Mouse (Mus musculus) intestine, embryonic 14.5 days (tissue): ENCODE data around the gene Tgm2. TPM values are rescaled to one million over a fixed set of nuclear protein-coding genes. Genes with fewer than 3 reads are reported as not detected.

Experiments used
- ATAC-seq: fragments of 200-750 bp; cut with Nextera tagmentation; replicated peaks from 2 replicates; pipeline ENCODE4 v1.8.0; 2017; ENCODE audit warnings: low read depth, moderate number of reproducible peaks, moderate TSS enrichment, moderate library complexity; ENCODE audit not compliant: low FRiP score, low TSS enrichment
- DNase-seq: peaks from one replicate; pipeline ENCODE4 v3.0.0-alpha.2; 2018; ENCODE audit warnings: low spot score
- H3K27ac ChIP-seq: fragments of 300-500 bp; sonication (generic); 2 replicates; pipeline ENCODE4 v1.5.1; 2014; ENCODE audit warnings: low read depth, mild to moderate bottlenecking, control low read depth
- H3K27me3 ChIP-seq: fragments of 300-500 bp; sonication (generic); replicated peaks from 2 replicates; pipeline ENCODE4 v1.6.1; 2014; ENCODE audit warnings: low read length, control low read depth; ENCODE audit not compliant: control insufficient read depth, insufficient read depth
- H3K36me3 ChIP-seq: fragments of 300-500 bp; sonication (generic); 2 replicates; pipeline ENCODE4 v1.6.1; 2014; ENCODE audit warnings: low read length, control low read depth; ENCODE audit not compliant: control insufficient read depth, insufficient read depth
- H3K4me1 ChIP-seq: fragments of 300-500 bp; sonication (generic); replicated peaks from 2 replicates; pipeline ENCODE4 v1.6.1; 2014; ENCODE audit warnings: low read length, control low read depth, mixed read lengths; ENCODE audit not compliant: control insufficient read depth, insufficient read depth
- H3K4me2 ChIP-seq: fragments of 300-500 bp; sonication (generic); 2 replicates; pipeline ENCODE4 v1.6.1; 2014; ENCODE audit warnings: low read length
- H3K4me3 ChIP-seq: fragments of 300-500 bp; sonication (generic); 2 replicates; pipeline ENCODE4 v1.5.1; 2014; ENCODE audit warnings: low read depth, low read length, control low read depth, mixed read lengths
- H3K9ac ChIP-seq: fragments of 300-500 bp; sonication (generic); 2 replicates; pipeline ENCODE4 v1.6.1; 2014; ENCODE audit warnings: mild to moderate bottlenecking, low read length
- H3K9me3 ChIP-seq: fragments of 300-500 bp; sonication (generic); 2 replicates; pipeline ENCODE4 v1.6.1; 2016; ENCODE audit warnings: low read length, control low read depth; ENCODE audit not compliant: control insufficient read depth
- WGBS: fragments of 180-500 bp; shearing (Covaris S2); extraction: QIAGEN DNeasy Blood & Tissue Kit; methylation state at CpG from one replicate; pipeline ENCODE4 v1.1.7; 2014; 5-methylcytosine and 5-hydroxymethylcytosine counted together
- polyA plus RNA-seq: library from polyadenylated mRNA; unstranded; fragments of >200 nt; fragmentation: Nextera tagmentation; extraction: Ambion mirVana; gene quantifications from 2 replicates; pipeline ENCODE4 v1.2.1, GENCODE M21; 2014

The Tgm2 gene
- polyA plus RNA-seq, 1 experiment from 2014 or later, result 59.7 TPM

- 70% methylated on average over 7 of the region's 7 CpGs for WGBS
- peak; percentile 33; the same call in 1 of the 2 replicates for ATAC-seq
- Histone ChIP-seq H3K4me3 (no peak overlapping the region), H3K4me2 (no peak overlapping the region), H3K36me3 (0 out of 2 replicates have a peak, but pooled peaks cover 9% of the 10 kb centered on the region), H3K27ac (no peak overlapping the region), H3K27me3 (no peaks in the 10 kb centered on the region), H3K9ac (no peak overlapping the region), H3K4me1 (peaks cover 32% of the 10 kb centered on the region), H3K9me3 (no peaks in the 10 kb centered on the region)
- no peak for DNase-seq
Measured at GRCm38 (mm10) chr2:158141690-158142440, 4.4 kb downstream of the Tgm2 start.

DNA sequence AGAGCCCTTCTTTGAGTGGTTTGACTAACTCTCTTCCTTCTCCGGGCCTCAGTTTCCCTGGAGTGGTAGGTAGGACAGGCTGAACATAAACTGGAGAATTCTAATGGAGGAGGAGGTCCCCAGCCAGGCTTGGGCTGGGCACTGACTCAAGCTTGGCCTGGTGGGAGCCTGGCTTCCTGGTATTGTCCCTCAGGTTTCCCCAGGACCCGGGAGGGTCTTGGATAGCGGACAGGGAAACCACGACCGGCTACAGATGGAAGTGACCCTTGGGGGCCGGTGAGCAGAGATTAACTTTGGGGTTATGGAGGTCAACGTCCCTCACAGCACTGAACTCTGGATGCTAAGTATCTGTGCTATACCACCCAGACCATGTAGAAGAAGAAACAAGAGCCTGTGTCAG lies 5.0 kb downstream of the Tgm2 start:
- H3K4me1 ChIP-seq, result peaks cover 32% of the 10 kb centered on the region
- DNase-seq, result no peak
- no peak overlapping the region for H3K4me2 ChIP-seq
- no peaks in the 10 kb centered on the region for H3K27me3 ChIP-seq
- 80% methylated on average over 7 of the region's 7 CpGs for WGBS
- no peak overlapping the region for H3K4me3 ChIP-seq
- no peak overlapping the region for H3K27ac ChIP-seq
- H3K36me3 ChIP-seq, result 0 out of 2 replicates have a peak, but pooled peaks cover 9% of the 10 kb centered on the region
- H3K9ac ChIP-seq, result no peak overlapping the region
- ATAC-seq, result no peak
- H3K9me3 ChIP-seq, result no peaks in the 10 kb centered on the region

DNA sequence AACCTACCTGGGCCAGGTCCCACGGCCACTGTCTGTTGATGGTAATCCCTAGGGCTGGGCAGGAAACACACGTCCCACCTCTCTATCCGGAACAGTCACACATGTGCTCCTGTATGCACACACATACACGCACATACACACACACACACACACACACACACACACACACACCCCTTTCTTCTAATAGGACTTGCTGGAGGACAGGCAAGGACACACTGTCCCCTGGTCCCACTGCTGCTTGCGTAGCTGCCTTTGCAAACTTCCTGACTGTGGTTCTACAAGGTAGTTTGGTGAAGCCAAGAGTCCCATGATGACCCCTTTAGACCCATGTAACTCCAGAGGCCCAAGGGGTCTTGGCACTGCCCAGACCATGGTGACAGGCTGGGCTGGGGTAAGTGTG lies 5.6 kb downstream of the Tgm2 start:
- peaks cover 26% of the 10 kb centered on the region for H3K4me1 ChIP-seq
- H3K4me3 ChIP-seq, result no peak overlapping the region
- no peak for ATAC-seq
- WGBS, result 75% methylated on average over 5 of the region's 5 CpGs
- 0 out of 2 replicates have a peak, but pooled peaks cover 9% of the 10 kb centered on the region for H3K36me3 ChIP-seq
- H3K9me3 ChIP-seq, result no peaks in the 10 kb centered on the region
- H3K4me2 ChIP-seq, result no peak overlapping the region
- H3K27me3 ChIP-seq, result no peaks in the 10 kb centered on the region
- H3K9ac ChIP-seq, result no peak overlapping the region
- DNase-seq, result no peak
- no peak overlapping the region for H3K27ac ChIP-seq

GRCm38 (mm10) chr2:158139628-158140027 lies 6.6 kb downstream of the Tgm2 start:
- H3K9me3 ChIP-seq, result no peaks in the 10 kb centered on the region
- H3K4me3 ChIP-seq, result no peak overlapping the region
- H3K27me3 ChIP-seq, result no peaks in the 10 kb centered on the region
- peaks cover 17% of the 10 kb centered on the region for H3K4me1 ChIP-seq
- H3K27ac ChIP-seq, result peak overlapping the region; percentile 39; the same call in 1 of the 2 replicates
- ATAC-seq (no peak), DNase-seq (no peak)
- 40% methylated on average over 7 of the region's 7 CpGs for WGBS
- no peak overlapping the region for H3K4me2 ChIP-seq
- H3K36me3 ChIP-seq, result 0 out of 2 replicates have a peak, but pooled peaks cover 9% of the 10 kb centered on the region
- no peak overlapping the region; the same call in 1 of the 2 replicates for H3K9ac ChIP-seq

GRCm38 (mm10) chr2:158138778-158139177 lies 7.5 kb downstream of the Tgm2 start:
- peaks cover 13% of the 10 kb centered on the region for H3K4me1 ChIP-seq

GRCm38 (mm10) chr2:158137771-158138170 lies 8.5 kb downstream of the Tgm2 start:
- Histone ChIP-seq H3K27me3 (no peaks in the 10 kb centered on the region), H3K9ac (no peak overlapping the region), H3K9me3 (no peaks in the 10 kb centered on the region), H3K4me3 (no peak overlapping the region), H3K4me1 (peaks cover 9% of the 10 kb centered on the region; the same call in 1 of the 2 replicates), H3K4me2 (no peak overlapping the region), H3K27ac (no peak overlapping the region), H3K36me3 (peaks cover 17% of the 10 kb centered on the region; the same call in 1 of the 2 replicates)
- no peak for DNase-seq
- ATAC-seq, result no peak
- WGBS, result 71% methylated on average over 12 of the region's 12 CpGs

More at GRCm38 (mm10) chr2:158138778-158139177, 7.5 kb downstream of the Tgm2 start:
- Histone ChIP-seq H3K36me3 (peaks cover 13% of the 10 kb centered on the region; the same call in 1 of the 2 replicates), H3K4me2 (no peak overlapping the region), H3K4me3 (no peak overlapping the region), H3K27ac (no peak overlapping the region), H3K9me3 (no peaks in the 10 kb centered on the region), H3K9ac (no peak overlapping the region), H3K27me3 (no peaks in the 10 kb centered on the region)
- 93% methylated on average over 9 of the region's 9 CpGs for WGBS
- no peak for ATAC-seq
- no peak for DNase-seq

DNA sequence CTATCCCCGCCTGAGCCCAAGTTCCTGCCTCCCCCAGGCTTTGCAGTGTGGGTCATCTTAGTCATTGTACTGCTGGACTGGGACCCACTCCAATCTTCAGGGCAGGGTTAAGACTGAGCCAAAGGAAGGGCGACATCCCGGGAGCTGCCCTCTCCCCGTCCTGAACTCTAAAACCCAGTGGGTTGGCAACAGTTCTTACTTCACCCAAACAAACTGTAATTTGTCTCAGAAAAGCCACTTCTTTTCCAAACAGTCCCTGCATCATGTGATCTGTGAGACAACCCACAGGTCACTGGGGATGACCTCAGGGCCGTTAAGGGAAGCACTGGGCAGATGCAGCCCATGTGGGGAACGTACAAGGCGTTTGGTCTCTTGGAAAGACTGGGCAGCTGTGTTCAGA lies 10.0 kb downstream of the Tgm2 start:
- Histone ChIP-seq H3K9ac (no peak overlapping the region), H3K36me3 (peaks cover 18% of the 10 kb centered on the region; the same call in 1 of the 2 replicates), H3K4me3 (no peak overlapping the region), H3K27me3 (no peaks in the 10 kb centered on the region), H3K27ac (no peak overlapping the region), H3K9me3 (no peaks in the 10 kb centered on the region), H3K4me2 (no peak overlapping the region), H3K4me1 (peaks cover 3% of the 10 kb centered on the region; the same call in 1 of the 2 replicates)
- DNase-seq, result no peak
- no peak for ATAC-seq
- WGBS, result 42% methylated on average over 7 of the region's 7 CpGs

DNA sequence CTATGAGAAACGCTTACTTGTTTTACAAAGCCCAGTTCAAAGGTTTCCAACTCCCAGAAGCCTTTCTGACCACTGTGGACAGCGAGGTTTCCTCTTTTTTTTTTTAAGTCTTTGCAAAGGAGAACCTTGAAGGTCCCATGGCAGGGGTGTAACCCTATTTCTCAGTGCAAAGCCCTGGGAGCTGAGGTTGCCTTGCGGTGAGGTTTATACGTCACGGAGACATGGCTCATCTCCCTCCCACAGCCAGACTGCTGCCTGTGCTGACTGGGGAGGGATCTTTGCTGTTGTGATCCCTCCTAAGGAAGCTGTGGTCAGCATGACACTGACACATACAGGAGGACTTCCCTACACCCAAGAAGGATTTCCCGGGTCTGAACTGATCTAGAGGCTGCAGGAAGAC lies 13.2 kb downstream of the Tgm2 start:
- Histone ChIP-seq H3K4me2 (no peak overlapping the region), H3K4me3 (no peak overlapping the region), H3K9me3 (no peaks in the 10 kb centered on the region), H3K27ac (no peak overlapping the region), H3K4me1 (peaks cover 5% of the 10 kb centered on the region; the same call in 1 of the 2 replicates), H3K9ac (no peak overlapping the region), H3K36me3 (peaks cover 22% of the 10 kb centered on the region; the same call in 1 of the 2 replicates), H3K27me3 (no peaks in the 10 kb centered on the region)
- ATAC-seq, result no peak
- WGBS, result 77% methylated on average over 6 of the region's 6 CpGs
- DNase-seq, result no peak
